Comparison of ENCODE assay signal across 14 mouse cellular contexts in genomic region chr19:16875631-16876457, GRCm38 (mm10). TPM values are rescaled to one million over a fixed set of nuclear protein-coding genes. Genes with fewer than 3 reads are reported as not detected.
DNase-seq lines count a peak whose midpoint lies in the region; ATAC-seq and TF ChIP-seq lines count a peak whose summit lies in the region.
"Had no signal": no experiment of that assay in that cellular context is flagged by ENCODE, and none has a peak within 500 bp of the region (broad histone marks: within the 10 kb centered on the region; RNA-seq: fewer than 3 reads in every experiment).

No protein-coding gene starts in this region.

- peak overlapping the region; percentile 14; the same call in 1 of the 2 replicates for H3K4me2 ChIP-seq in heart, embryonic 15.5 days
- H3K4me2 ChIP-seq in embryonic facial prominence, embryonic 15.5 days (replicated peaks), result peak overlapping the region; percentile 25
- H3K4me2 ChIP-seq in limb, embryonic 14.5 days (replicated peaks; ENCODE audit: low read depth, low read length, severe bottlenecking), result peak overlapping the region; percentile 8; the same call in 1 of the 2 replicates
- H3K4me2 ChIP-seq: lung, embryonic 14.5 days had no signal

- ATAC-seq in heart, embryonic 15.5 days (replicated peaks; ENCODE audit: insufficient number of reproducible peaks, insufficient read depth, low FRiP score, low read depth), result no peak
- no peak for ATAC-seq in embryonic facial prominence, embryonic 15.5 days (ENCODE audit: insufficient number of reproducible peaks, low FRiP score, low TSS enrichment, low read depth)
- no peak for ATAC-seq in limb, embryonic 14.5 days (ENCODE audit: low FRiP score, low read depth)
- no peak for ATAC-seq in granulocyte monocyte progenitor cell, adult 5-6 weeks (replicated peaks; ENCODE audit: poor library complexity, severe bottlenecking)
- ATAC-seq: CD4-positive, CD25-positive, alpha-beta regulatory T cell, adult 4 months had no signal

- TF ChIP-seq POLR2A in limb, embryonic 14.5 days (IDR thresholded peaks at IDR 0.05; ENCODE audit: borderline replicate concordance, extremely low read depth, insufficient read depth, insufficient read length), result no peak

- H3K9me3 ChIP-seq in heart, embryonic 15.5 days (replicated peaks), result no peaks in the 10 kb centered on the region
- H3K9me3 ChIP-seq in ES-E14 (ENCODE audit: control insufficient read depth, insufficient read depth, low read depth, low read length), result no peaks in the 10 kb centered on the region
- no peaks in the 10 kb centered on the region for H3K9me3 ChIP-seq in embryonic facial prominence, embryonic 15.5 days (replicated peaks)
- H3K9me3 ChIP-seq in limb, embryonic 14.5 days (ENCODE audit: control insufficient read depth, low read length), result no peaks in the 10 kb centered on the region

- intact Hi-C loops in heart, postnatal 14 days (cut with DNase I), result no loop called here

- peaks cover 96% of the 10 kb centered on the region for H3K27me3 ChIP-seq in heart, embryonic 15.5 days
- H3K27me3 ChIP-seq in embryonic facial prominence, embryonic 15.5 days, result peaks cover 94% of the 10 kb centered on the region
- H3K27me3 ChIP-seq in limb, embryonic 14.5 days (ENCODE audit: control insufficient read depth, insufficient read depth, low read length), result peaks cover 93% of the 10 kb centered on the region

- no peak for DNase-seq in heart, postnatal 14 days
- DNase-seq in ES-E14 (ENCODE audit: low read depth, low spot score), result peak; percentile 15
- DNase-seq in limb, embryonic 14.5 days (ENCODE audit: low spot score), result no peak
- no peak for DNase-seq in cerebellum, postnatal 4 days (ENCODE audit: low spot score in 2 of 2)
- no peak for DNase-seq in gastrocnemius, adult 8-10 months (ENCODE audit: low spot score in 2 of 2)
- DNase-seq: kidney, adult 18-20 months; lung, embryonic 14.5 days; thymus, postnatal 14 days had no signal

- H3K9ac ChIP-seq in heart, embryonic 15.5 days, result no peak overlapping the region
- H3K9ac ChIP-seq in ES-E14 (ENCODE audit: insufficient read depth, low read depth, low read length, poor library complexity, severe bottlenecking), result no peak overlapping the region
- no peak overlapping the region for H3K9ac ChIP-seq in embryonic facial prominence, embryonic 15.5 days
- no peak overlapping the region for H3K9ac ChIP-seq in limb, embryonic 14.5 days (ENCODE audit: low read depth, low read length, severe bottlenecking)
- H3K9ac ChIP-seq: lung, embryonic 14.5 days had no signal

- H3K27ac ChIP-seq in heart, embryonic 15.5 days, result no peak overlapping the region
- no peak overlapping the region for H3K27ac ChIP-seq in ES-E14 (ENCODE audit: insufficient read depth, low read depth, low read length, poor library complexity, severe bottlenecking)
- no peak overlapping the region for H3K27ac ChIP-seq in embryonic facial prominence, embryonic 15.5 days (replicated peaks)
- no peak overlapping the region for H3K27ac ChIP-seq in limb, embryonic 14.5 days (replicated peaks; ENCODE audit: low read depth, low read length)

- in situ Hi-C loops in ES-E14 (cut with MboI; ENCODE audit: low sequenced_read_pairs in 2 of 2, unreplicated experiment in 2 of 2), result no loop called here

- H3K4me3 ChIP-seq in heart, embryonic 15.5 days, result peak overlapping the region; percentile 18
- H3K4me3 ChIP-seq in ES-E14 (ENCODE audit: insufficient read depth in 1 of 2, low read depth in 1 of 2, low read length in 2 of 2, poor library complexity in 1 of 2, severe bottlenecking in 1 of 2), result peak overlapping the region; percentile 14 to 25; a peak in 2 of 4 replicates
- 0 out of 2 replicates have a peak overlapping the region, but pooled peaks have one; percentile 3 for H3K4me3 ChIP-seq in embryonic facial prominence, embryonic 15.5 days (replicated peaks)
- H3K4me3 ChIP-seq in limb, embryonic 14.5 days (replicated peaks; ENCODE audit: low read length), result peak overlapping the region; percentile 16; the same call in 1 of the 2 replicates

- WGBS in heart, embryonic 15.5 days, result 2% methylated on average over 34 of the region's 34 CpGs
- WGBS in embryonic facial prominence, embryonic 15.5 days, result 1% methylated on average over 34 of the region's 34 CpGs
- under 1% methylated on average over 32 of the region's 34 CpGs for WGBS in limb, embryonic 14.5 days

- peaks cover 46% of the 10 kb centered on the region for H3K4me1 ChIP-seq in heart, embryonic 15.5 days (replicated peaks)
- H3K4me1 ChIP-seq in ES-E14 (ENCODE audit: control insufficient read depth in 2 of 2, insufficient read depth in 2 of 2, low read length in 2 of 2, poor library complexity in 1 of 2), result peaks cover 0 to 6% of the 10 kb centered on the region in 2 experiments; a peak in 1 of 4 replicates
- H3K4me1 ChIP-seq in embryonic facial prominence, embryonic 15.5 days, result peaks cover 48% of the 10 kb centered on the region
- H3K4me1 ChIP-seq in limb, embryonic 14.5 days (ENCODE audit: control insufficient read depth, insufficient read depth, low read length), result peaks cover 22% of the 10 kb centered on the region; the same call in 1 of the 2 replicates

- no peaks in the 10 kb centered on the region for H3K36me3 ChIP-seq in heart, embryonic 15.5 days
- no peaks in the 10 kb centered on the region for H3K36me3 ChIP-seq in ES-E14 (ENCODE audit: control insufficient read depth, insufficient read depth, low read length, poor library complexity, severe bottlenecking)
- no peaks in the 10 kb centered on the region for H3K36me3 ChIP-seq in embryonic facial prominence, embryonic 15.5 days
- no peaks in the 10 kb centered on the region for H3K36me3 ChIP-seq in limb, embryonic 14.5 days (ENCODE audit: control insufficient read depth, insufficient read depth, low read length)

TF ChIP-seq in ES-E14, 5 proteins besides CTCF, POLR2A, EP300 and RAD21:
- TF ChIP-seq ZNF384 (IDR thresholded peaks at IDR 0.05; ENCODE audit: low read depth, low read length) (no peak), ZC3H11A (IDR thresholded peaks at IDR 0.05; ENCODE audit: borderline replicate concordance, low read depth, low read length) (no peak), CHD2 (IDR thresholded peaks at IDR 0.05; ENCODE audit: low read depth, low read length) (no peak), MAFK (IDR thresholded peaks at IDR 0.05; ENCODE audit: insufficient read depth, low read depth, low read length) (no peak), HCFC1 (IDR thresholded peaks at IDR 0.05; ENCODE audit: borderline replicate concordance, insufficient read depth, low read length) (no peak)
TF ChIP-seq in ES-E14: peak in this region for 0.

RNA-seq across cellular contexts. Expression of gene Foxb2, which starts 2.2 kb away (rescaled TPM):
- not detected in 2 replicates for polyA plus RNA-seq in heart, embryonic 15.5 days (2015; fragmentation: Nextera tagmentation; extraction: Ambion mirVana)
- total RNA-seq in heart, postnatal 14 days (2021), result not detected
- not detected in 2 replicates for total RNA-seq in ES-E14 (2012; rRNA removed)
- 0.15 and 0.18 TPM in 2 replicates for polyA plus RNA-seq in embryonic facial prominence, embryonic 15.5 days (2015; fragmentation: Nextera tagmentation; extraction: Ambion mirVana)
- 0.11 and 0.40 TPM in 2 replicates for polyA plus RNA-seq in limb, embryonic 14.5 days (2012; rRNA removed)
- not detected in 2 replicates for polyA plus RNA-seq in limb, embryonic 14.5 days (2014; fragmentation: Nextera tagmentation; extraction: Ambion mirVana)
- total RNA-seq in granulocyte monocyte progenitor cell, adult 5-6 weeks (2014; fragmentation: Nextera tagmentation), result not detected in 2 replicates
- total RNA-seq in granulocyte monocyte progenitor cell, adult 5-6 weeks (2017), result not detected in 2 replicates
- total RNA-seq in gastrocnemius, adult 8-10 months (2022), result not detected
- total RNA-seq: layer of hippocampus, postnatal 14 days; neutrophil, adult 5-6 weeks had no signal
- polyA plus RNA-seq: CD4-positive, CD25-positive, alpha-beta regulatory T cell, adult 4 months; lung, embryonic 14.5 days had no signal
